Mouse (Mus musculus): ENCODE data around the gene Trp63.

- TF ChIP-seq CTCF (IDR thresholded peaks at IDR 0.05 in 2 of 3, conservative IDR thresholded peaks at IDR 0.05 in 1 of 3; ENCODE audit: control insufficient read depth in 1 of 3, insufficient read depth in 1 of 3, low read depth in 2 of 3, low read length in 3 of 3, poor library complexity in 1 of 3, severe bottlenecking in 1 of 3) (no peak), ZNF384 (IDR thresholded peaks at IDR 0.05; ENCODE audit: low read depth, low read length) (no peak), MAX (IDR thresholded peaks at IDR 0.05; ENCODE audit: low read length) (no peak), SIN3A (IDR thresholded peaks at IDR 0.05; ENCODE audit: low read length) (no peak), USF1 (IDR thresholded peaks at IDR 0.05; ENCODE audit: low read depth, low read length) (no peak), ETS1 (IDR thresholded peaks at IDR 0.05; ENCODE audit: low read depth, low read length) (no peak), ZC3H11A (IDR thresholded peaks at IDR 0.05; ENCODE audit: low read depth, low read length) (no peak), POLR2A (IDR thresholded peaks at IDR 0.05; ENCODE audit: control insufficient read depth in 1 of 2, insufficient read depth in 1 of 2, low read depth in 1 of 2, low read length in 2 of 2, poor library complexity in 1 of 2) (no peak), SMC3 (IDR thresholded peaks at IDR 0.05; ENCODE audit: low read depth, low read length) (no peak), CHD1 (IDR thresholded peaks at IDR 0.05; ENCODE audit: low read depth, low read length) (no peak), EP300 (IDR thresholded peaks at IDR 0.05; ENCODE audit: low read depth in 1 of 2, low read length in 2 of 2) (no peak)
Observed at GRCm38 (mm10) chr16:25799618-25800017, 116.1 kb downstream of the Trp63 start.
